Mouse (Mus musculus): ENCODE data around the gene Ssbp2.

- no peak for TF ChIP-seq CTCF (conservative IDR thresholded peaks at IDR 0.05; ENCODE audit: insufficient read depth, insufficient read length, low read depth, low read length)
- TF ChIP-seq POLR2A (IDR thresholded peaks at IDR 0.05; ENCODE audit: low read depth, low read length), result no peak
Measured at GRCm38 (mm10) chr13:91520968-91521367, 60.9 kb downstream of the Ssbp2 start.

All from kidney, adult 2 months (tissue).